Mouse (Mus musculus) urinary bladder, postnatal 0 days (tissue): ENCODE results near the gene Jph3. TPM values are rescaled to one million over a fixed set of nuclear protein-coding genes. Genes with fewer than 3 reads are reported as not detected.

Experiments used
- polyA plus RNA-seq: library from polyadenylated mRNA; unstranded; fragments of >200 nt; fragmentation: Nextera tagmentation; extraction: Ambion mirVana; gene quantifications from 2 replicates; pipeline ENCODE4 v1.2.1, GENCODE M21; 2015

The Jph3 gene
- polyA plus RNA-seq, result 0.18 and 0.25 TPM in 2 replicates

DNA sequence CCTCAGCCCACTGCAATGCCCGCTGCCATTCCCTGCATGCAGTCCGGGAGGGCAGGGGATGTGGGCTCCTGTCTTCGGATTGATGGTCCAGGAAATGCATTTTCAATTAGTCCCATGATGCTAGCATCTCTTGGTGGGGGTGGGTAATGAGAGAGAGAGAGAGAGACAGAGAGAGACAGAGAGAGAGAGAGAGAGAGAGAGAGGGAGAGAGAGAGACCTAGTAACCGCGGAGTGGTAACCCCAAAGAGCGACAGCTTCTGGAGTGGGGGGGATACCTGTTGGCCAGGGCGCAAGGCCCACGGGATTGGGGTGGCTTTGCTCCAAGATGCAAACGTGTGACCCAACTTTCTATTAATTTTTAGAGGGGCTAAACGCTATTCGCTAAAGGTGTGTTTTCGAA, at the start of gene Jph3:
Gene Jph3, plus strand, starts transcription at position 301 of the 400 bp plus-strand sequence.

DNA sequence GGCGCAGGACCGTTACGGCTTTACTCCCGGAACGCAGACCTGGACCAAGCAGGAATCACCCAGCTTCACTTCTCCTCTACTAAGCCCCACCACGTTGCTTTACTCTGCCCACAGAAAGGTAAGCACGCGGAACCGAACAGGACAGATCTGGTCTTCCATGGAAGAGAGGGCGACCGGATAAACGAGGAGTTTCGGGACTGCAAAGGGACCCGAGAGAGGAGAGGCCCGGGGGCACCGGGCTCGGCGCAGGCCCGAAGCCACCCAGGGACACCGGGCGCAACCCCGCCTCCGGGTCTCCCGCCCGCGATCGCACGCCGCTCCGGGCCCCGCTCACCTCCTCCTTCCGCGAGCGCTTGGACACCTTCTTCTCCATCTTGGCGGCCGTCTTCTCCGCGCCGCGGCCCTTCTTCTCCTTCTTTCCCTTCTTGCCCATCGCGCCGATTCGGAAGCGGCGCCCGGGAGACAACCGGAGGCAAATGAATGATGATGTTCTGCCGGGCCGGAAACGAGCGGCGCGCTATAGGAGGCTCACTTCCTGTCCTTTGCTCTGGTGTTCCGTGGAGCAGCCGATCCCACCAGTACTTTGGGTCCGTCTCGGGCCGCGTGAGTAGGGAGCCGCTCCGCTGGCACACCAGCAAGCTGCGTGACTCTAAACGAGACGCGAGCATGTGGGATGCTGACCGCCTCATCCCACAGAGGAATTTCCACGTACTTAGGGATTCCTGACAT, 99.8 kb downstream of the Jph3 start, which contains the start of gene Klhdc4:
Gene Klhdc4, minus strand, starts transcription at position 522 of the 729 bp plus-strand sequence.

Other genes starting within 250 kb of the Jph3 start
- gene 1700018B08Rik, start 185.3 kb upstream of the Jph3 start, polyA plus RNA-seq, result not detected in 2 replicates
- 10.0 and 10.3 TPM in 2 replicates for gene Fbxo31, start 150.8 kb upstream of the Jph3 start, polyA plus RNA-seq
- 246 and 282 TPM in 2 replicates for gene Map1lc3b, start 139.3 kb upstream of the Jph3 start, polyA plus RNA-seq
- gene Zcchc14, start 76.7 kb upstream of the Jph3 start, polyA plus RNA-seq, result 6.1 and 6.5 TPM in 2 replicates
- gene Klhdc4, start 99.9 kb downstream of the Jph3 start, polyA plus RNA-seq, result 15.7 and 15.9 TPM in 2 replicates
- 17.8 and 19.1 TPM in 2 replicates for gene Slc7a5, start 178.1 kb downstream of the Jph3 start, polyA plus RNA-seq
- 0.10 and 0.25 TPM in 2 replicates for gene Car5a, start 215.3 kb downstream of the Jph3 start, polyA plus RNA-seq
- 13.5 and 14.5 TPM in 2 replicates for gene Banp, start 220.1 kb downstream of the Jph3 start, polyA plus RNA-seq